Mouse (Mus musculus): ENCODE results near the gene Osgep. TPM values are rescaled to one million over a fixed set of nuclear protein-coding genes. Genes with fewer than 3 reads are reported as not detected.
A peak's percentile ranks its signal among the peaks of the same experiment; 100 is the strongest.
"Not testable (repeated sequence)": the region's sequence is repeated elsewhere in the genome, so short reads cannot be mapped to it uniquely, and the experiment has no call there.

The Osgep gene
- total RNA-seq, 4 experiments from 2014 or later = 53.6 to 75.8 (median 70.5) TPM

- DNase-seq (ENCODE audit: low spot score) = no peak
Observed at GRCm38 (mm10) chr14:50931493-50932020, 6.9 kb upstream of the Osgep start.

GRCm38 (mm10) chr14:50930754-50931492, 6.2 kb upstream of the Osgep start, which contains the start of the genes Pip4p1 and Pnp:
Gene Pip4p1 (minus strand): TSS chr14:50930856.
Gene Pnp (plus strand): TSS chr14:50931082.
- peak; percentile 99 for DNase-seq (ENCODE audit: low spot score)

DNA sequence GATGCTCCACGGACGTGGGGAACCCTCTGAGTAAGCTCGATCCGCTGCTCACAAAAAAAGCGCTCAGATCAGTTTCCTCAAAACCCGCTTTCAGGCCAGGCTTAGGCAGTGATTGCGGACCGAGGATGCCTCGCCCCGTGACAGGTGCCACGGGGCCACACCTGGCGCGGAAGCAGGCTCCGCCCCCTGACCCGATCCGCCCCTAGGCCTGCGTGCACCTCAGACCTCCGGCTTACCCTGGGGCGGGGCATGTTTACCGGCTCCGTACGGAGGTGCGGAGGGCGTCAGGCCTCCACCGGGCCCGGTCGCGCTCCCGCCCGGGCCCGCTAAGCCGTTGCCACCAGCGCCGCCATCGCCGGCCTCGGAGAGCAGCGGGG, 5.7 kb upstream of the Osgep start:
- no peak for DNase-seq (ENCODE audit: low spot score)

GRCm38 (mm10) chr14:50929951-50930350, 5.3 kb upstream of the Osgep start:
- no peak for DNase-seq (ENCODE audit: low spot score)

GRCm38 (mm10) chr14:50927366-50927765, 2.7 kb upstream of the Osgep start:
- DNase-seq (ENCODE audit: low spot score) = no peak

GRCm38 (mm10) chr14:50925111-50925920, 623 bp upstream of the Osgep start:
- DNase-seq (ENCODE audit: low spot score) = no peak

DNA sequence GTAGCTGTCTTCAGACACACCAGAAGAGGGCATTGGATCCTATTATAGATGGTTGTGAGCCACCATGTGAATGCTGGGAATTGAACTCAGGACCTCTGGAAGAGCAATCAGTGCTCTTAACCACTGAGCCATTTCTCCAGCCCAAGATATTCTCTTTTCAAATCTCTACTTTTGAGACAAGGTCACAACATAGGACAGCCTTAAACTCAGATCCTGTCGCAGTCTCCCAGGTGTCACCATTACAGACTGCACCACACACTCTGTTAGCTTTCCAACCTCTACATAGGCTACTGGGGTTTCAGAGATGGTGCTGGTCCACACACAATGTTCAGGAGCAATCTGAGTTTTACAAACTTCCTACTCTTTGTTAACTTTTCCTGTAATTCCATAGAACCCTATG, 1.3 kb downstream of the Osgep start:
- DNase-seq (ENCODE audit: low spot score) = not testable (repeated sequence)

GRCm38 (mm10) chr14:50911356-50911755, 13.3 kb downstream of the Osgep start:
- no peak for DNase-seq (ENCODE audit: low spot score)

GRCm38 (mm10) chr14:50908126-50908525, 16.6 kb downstream of the Osgep start:
- no peak for DNase-seq (ENCODE audit: low spot score)

DNA sequence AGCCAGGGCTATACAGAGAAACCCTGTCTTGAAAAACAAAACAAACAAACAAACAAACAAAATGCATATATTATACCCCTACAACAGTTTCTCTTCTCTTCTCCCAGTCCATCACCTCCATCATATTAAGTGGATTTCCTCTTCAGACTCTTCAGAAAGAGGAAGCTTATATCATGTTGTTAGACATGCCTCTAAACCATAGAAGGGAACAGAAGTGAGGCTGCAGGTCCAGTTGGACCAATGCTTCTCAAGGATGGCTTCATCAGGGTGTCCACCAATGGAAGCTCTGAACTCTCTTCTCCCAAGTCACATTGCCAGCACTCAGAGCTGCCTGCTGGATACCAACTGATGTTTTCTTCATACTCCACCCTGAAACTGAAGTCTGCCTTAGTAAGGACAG, 19.4 kb downstream of the Osgep start:
- DNase-seq (ENCODE audit: low spot score) = not testable (repeated sequence)

- DNase-seq (ENCODE audit: low spot score) = no peak
Observed at GRCm38 (mm10) chr14:50904828-50905129, 19.9 kb downstream of the Osgep start.

- DNase-seq (ENCODE audit: low spot score) = no peak
Observed at GRCm38 (mm10) chr14:50903973-50904827, 20.5 kb downstream of the Osgep start.

DNA sequence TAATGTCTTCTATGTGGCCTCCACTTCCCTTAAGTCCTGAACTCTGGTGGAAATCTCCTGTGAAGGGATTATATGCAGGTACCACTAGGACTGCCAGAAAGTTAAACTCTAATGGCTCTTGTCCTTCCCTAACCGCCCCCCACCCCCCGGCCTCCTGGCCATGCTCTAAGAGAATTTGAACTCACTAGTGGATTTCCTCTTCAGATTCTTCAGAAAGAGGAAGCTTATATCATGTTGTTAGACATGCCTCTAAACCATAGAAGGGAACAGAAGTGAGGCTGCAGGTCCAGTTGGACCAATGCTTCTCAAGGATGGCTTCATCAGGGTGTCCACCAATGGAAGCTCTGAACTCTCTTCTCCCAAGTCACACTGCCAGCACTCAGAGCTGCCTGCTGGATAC, 26.7 kb downstream of the Osgep start:
- not testable (repeated sequence) for DNase-seq (ENCODE audit: low spot score)

DNA sequence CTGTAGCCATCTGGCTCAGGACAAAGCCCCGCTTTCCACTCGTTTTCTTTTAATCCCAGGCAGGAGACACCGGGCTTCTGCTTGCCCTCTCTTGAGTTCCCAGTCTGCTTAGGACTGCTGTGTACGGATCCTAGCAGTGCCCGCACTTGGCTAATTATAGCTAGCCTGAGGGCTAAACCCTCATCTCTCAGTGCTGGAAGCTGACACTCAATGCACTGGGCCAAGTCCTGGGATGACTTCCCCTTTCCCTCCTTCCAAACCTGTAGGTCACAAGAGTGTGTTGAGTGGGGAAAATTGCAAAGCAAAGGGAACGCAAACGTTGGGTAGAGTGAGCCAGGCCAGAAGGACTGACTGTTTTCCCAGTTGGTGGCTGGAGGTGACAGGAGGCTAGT, 27.3 kb downstream of the Osgep start, which contains the start of gene Klhl33:
Klhl33 (minus strand) TSS at position 134 of the 392 bp plus-strand sequence.
- peak; percentile 35 for DNase-seq (ENCODE audit: low spot score)

GRCm38 (mm10) chr14:50896747-50897373, 27.8 kb downstream of the Osgep start:
- DNase-seq (ENCODE audit: low spot score) = peak; percentile 11

- DNase-seq (ENCODE audit: low spot score) = peak; percentile 86
Observed at GRCm38 (mm10) chr14:50895985-50896746, 28.5 kb downstream of the Osgep start.

DNA sequence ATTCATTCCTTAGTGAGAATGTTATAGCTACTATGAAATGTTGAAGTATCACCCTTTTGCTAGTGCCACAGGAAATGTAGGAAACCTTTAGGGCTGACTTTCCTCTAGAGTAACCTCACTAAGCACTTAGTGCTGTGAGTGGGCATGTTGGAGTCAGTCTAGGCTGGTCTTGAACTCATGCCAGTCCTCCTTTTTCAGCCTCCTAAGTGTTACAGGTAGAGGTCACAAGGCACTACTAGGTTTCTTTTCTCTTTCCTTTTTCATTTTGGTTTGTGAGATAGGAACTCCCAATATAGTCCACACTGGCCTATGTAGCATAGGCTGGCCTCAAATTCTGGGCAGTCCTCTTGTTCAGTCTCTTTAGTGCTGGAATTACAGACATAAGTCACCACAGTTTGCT, 29.3 kb downstream of the Osgep start:
- no peak for DNase-seq (ENCODE audit: low spot score)

- peak; percentile 29 for DNase-seq (ENCODE audit: low spot score)
Observed at GRCm38 (mm10) chr14:50892541-50893459, 31.9 kb downstream of the Osgep start.

DNA sequence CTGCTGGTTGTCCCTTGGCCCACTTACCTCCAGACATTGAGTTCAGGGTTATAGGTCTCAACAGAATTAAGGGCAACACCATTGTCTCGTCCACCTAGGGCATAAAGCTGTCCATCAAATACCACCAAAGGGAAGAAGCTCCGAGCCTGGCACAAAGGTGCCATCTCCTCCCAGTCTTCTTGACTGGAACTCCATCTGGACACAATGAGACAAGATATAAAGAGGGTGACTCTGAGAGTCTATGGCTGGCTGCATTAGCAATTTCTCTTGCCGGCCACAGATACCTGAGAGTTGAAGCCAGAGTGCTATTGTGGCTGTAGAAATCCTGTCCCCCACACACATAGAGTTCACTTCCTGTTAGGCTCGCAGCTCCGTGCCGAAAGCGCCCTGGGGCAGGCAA, 32.6 kb downstream of the Osgep start:
- no peak for DNase-seq (ENCODE audit: low spot score)

Measured in heart, adult 8-10 months (tissue).